Mouse (Mus musculus): ENCODE measurements around the gene Slain2.
"Not testable (repeated sequence)": the region's sequence is repeated elsewhere in the genome, so short reads cannot be mapped to it uniquely, and the experiment has no call there.

Gene Slain2

DNA sequence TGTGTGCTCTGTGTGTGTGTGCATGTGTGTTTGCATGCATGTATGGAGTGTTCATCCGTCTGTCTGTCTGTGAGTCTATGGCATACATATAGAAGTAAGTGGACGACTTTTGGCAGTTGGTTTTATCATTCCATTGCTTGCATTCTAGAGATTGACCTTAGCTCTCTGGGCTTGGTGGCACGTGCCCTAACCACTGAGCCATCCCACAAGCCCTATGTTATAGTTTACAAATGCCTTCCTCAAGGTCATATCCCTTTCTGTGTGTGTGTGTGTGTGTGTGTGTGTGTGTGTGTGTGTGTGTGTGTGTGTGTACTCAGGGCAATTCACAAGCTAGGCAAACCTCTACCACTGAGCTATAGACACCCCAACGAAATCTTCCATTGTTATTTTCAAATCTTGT lies 12.2 kb upstream of the Slain2 start:
- no peak for DNase-seq (ENCODE audit: low spot score)

DNA sequence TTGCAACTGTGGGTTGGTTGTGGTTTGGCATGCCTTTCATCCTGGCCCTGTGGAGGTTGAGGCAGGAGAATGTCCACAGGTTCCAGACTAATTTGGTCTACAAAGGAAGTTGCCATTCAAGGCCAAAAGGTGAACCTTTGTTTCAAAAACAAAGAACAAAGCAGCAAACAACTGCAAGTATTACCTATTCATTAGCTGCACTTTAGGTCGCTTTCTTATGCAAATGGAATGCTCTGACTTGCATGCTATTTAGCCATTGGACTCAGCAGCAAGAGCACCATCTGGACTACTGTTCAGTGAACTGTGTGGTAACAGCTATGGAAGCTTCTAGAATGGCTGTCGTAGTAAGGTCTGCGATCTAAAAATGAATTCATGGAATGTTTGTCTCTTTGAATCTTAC lies 11.8 kb upstream of the Slain2 start:
- DNase-seq (ENCODE audit: low spot score): no peak

DNA sequence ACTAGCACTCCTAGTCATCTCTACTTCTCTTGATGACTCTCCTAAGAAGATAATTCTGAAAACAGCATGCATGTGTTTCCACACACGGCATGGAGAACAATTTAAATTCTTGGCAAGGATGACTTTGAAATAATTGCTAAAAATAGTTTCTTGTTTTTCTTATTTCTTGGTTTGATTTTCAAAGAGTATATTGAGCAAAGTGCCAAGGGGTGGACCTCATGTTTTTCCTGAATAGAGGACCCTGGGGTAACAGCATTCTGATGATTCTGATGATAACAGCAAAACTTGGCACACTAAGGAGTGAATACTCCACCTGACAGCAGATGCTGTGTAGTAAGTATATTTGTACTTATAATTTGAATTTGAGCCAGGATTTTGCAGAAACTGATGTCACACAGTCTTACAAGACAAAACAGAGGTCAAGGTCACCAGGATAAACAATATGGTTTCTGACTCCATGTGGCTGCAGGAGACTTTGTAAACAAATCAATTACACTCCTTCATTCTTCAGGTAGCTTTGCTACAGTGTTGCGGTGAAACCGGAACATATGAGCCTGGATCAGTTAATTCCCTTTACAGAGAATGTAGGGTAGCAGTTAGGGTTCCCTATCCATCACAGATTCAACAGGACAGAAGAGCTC lies 11.1 kb upstream of the Slain2 start:
- DNase-seq (ENCODE audit: low spot score): no peak

DNA sequence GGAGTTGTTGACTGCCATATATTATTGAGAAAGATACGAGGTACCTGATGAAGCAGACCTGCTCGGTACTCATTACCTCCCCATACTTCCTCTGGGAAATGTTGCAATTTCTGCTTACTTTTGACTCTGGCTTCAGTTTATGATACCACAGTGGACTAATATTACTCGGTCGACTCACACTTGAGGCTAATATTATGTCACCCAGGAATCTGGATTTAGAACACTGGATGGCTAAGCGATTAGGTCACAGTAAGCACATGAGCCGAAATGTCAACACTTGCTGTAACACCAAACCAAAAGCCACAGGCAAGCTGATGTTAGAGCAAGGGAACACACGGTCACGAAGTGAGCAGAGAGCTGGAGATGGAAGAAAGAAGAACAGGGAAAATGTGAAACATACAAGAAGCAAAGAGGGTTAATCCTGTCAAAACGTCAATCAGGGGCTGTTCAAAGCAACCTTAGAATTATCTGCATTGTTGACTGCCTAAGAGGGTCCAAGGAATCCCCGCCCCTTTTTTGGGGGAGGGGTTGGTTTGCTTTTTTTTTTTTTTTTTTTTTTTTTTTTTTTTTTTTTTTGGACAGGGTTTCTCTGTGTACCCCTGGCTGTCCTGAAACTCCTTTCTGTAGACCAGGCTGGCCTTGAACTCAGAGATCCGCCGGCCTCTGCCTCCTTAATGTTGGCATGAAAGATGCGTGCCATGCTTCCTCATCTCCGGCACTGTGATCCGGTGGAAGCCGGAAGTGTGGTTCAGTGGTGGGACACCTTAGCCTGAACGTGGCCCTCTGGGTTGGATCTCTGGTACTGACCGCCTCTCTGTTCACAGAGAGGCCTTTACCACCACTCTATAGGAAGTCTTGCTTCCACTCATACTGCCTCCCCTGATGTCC lies 9.0 kb upstream of the Slain2 start:
- no peak for DNase-seq (ENCODE audit: low spot score)

DNA sequence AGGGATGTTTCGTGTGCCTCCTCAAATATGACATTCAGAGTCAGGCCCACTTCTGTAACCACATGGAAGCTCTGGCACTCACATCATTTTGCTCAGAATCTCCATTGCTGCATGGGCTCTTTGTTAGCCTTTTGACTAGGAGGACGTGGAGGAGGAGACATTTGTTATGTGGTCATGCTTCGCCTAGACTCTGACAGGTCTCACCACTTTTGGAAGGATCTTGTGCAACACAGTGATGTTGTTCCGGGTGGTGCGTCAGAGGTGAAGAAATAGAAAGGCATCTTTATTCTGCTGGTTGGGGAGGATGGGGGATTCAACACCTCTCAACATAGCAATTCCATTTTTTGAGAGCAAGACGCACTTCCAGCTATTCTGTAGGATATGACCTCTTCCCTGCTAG lies 6.7 kb upstream of the Slain2 start:
- no peak for DNase-seq (ENCODE audit: low spot score)

DNA sequence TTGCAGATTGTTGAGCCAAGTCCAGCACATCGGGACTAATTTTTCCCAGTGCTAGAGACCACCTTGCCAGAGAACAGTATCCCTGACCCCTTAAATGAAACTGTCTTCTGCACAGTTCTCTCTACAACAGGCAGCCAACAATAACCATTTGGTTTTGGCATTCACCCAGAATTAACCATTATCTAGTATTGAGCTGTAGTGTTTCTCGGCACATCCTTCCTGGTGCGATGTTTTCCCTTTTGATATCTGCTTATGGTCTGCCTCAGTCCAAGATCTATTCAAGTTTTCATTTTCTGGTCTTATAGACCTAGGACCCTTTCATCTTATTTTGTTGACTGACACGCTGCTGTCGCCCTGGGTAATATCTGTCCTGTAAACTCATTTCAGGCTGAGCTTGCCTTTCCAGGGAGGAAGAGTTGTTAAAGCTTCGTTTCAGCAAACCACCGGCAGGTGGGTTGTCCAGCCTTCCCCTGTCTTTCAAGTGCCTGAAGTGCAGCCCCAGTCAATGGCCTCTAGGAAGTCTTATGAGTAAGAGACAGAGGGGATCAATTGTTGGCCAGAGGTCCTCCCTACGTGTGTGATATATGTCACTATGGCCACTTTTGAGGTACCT lies 5.7 kb upstream of the Slain2 start:
- no peak for DNase-seq (ENCODE audit: low spot score)

DNA sequence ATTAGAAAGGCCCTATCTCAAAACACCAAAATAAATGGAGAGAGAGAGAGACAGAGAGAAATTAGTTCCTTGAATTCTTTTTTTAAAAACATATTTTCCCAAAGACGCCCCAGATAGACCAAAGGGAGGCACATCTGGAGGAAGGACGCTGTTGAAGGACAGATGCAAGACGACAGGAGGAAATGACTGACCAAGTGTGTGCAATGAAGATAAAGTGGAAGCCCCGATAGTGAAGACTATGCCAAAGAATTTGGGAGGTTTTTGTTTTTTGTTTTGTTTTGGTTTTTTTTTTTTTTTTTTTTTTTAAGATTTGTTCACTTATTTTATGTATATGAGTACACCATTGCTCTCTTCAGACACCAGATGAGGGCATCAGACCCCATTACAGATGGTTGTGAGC lies 4.7 kb upstream of the Slain2 start:
- DNase-seq (ENCODE audit: low spot score): no peak

DNA sequence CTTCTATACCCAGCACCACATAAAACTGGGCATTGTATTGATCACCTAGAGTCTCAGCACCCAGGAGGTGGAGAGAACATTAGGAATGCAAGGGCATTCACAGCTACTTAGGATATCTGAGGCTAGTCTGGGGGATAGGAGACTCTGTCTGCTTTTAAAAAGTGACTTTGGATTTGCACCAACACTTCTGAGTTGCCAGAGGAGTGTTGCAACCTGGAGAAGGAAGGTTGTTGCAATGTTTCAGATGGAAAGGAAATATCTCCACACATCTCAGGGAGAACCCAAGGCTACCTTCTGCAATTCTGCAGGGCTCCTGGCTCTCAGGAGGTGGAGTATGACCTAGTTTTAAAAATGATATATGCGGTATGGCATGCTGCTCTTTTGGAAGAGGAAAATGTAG lies 3.7 kb upstream of the Slain2 start:
- DNase-seq (ENCODE audit: low spot score): peak; percentile 5

DNA sequence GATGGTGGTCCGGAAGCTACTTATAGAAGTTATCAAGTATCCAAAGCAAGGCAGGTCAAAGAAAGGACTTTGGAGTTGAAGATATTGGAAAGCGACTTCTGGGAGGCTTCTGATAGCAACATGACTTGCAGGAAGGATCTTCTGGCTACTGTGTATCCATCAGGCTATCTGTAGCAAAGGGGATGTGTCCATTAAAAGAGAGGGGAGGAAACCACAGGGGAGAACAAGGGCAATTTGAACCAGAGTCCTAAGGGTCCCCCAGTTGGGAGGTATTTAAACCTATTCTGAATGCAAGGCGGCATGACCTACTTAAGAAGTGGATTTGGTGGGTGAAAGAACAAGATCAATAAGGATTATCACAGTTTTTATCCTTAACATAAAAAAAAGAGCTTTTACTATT lies 2.8 kb upstream of the Slain2 start:
- no peak for DNase-seq (ENCODE audit: low spot score)

DNA sequence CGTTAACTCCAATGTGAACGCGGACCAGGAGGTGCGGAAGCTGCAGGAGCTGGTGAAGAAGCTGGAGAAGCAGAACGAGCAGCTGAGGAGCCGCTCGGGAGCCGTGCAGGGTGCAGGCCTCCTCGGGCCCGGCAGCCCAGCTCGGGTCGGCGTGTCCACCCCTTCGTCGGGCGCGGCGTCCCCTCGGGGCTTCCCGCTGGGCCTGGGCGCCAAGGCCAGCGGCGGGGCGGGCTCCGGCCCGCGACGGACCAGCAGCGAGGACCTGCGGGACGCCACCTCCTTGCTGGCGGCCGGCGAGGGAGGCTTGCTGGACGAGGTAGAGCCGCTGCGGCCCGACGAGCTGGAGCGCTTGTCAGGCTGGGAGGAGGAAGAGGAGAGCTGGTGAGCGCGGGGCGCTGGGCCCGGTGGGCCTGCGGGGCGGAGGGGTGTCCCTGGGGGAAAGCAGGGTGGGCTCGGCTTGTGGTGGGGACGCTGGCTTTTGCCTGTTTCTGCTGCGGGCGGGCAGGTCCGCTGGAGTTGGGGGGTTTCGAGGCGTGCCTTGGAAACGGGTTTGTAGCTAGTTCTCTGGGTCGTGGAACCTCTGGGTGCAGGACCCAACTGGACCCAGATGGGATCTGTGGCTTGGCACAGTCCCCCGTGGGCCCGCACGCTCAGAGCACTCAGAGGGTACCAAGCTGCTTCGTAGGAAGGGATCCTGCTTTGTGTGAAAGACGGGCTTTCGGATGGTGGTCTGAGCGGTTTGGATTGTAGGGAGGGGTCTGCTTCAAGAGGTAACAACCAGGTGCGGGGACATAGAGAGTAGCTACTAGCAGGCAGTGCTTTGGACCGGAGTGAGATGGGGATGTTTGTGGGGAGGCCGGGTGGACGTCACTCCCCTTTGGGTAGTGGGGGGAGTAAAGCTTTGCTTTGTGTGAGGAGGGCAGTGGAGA lies 793 bp downstream of the Slain2 start:
- peak; percentile 42 for DNase-seq (ENCODE audit: low spot score)

DNA sequence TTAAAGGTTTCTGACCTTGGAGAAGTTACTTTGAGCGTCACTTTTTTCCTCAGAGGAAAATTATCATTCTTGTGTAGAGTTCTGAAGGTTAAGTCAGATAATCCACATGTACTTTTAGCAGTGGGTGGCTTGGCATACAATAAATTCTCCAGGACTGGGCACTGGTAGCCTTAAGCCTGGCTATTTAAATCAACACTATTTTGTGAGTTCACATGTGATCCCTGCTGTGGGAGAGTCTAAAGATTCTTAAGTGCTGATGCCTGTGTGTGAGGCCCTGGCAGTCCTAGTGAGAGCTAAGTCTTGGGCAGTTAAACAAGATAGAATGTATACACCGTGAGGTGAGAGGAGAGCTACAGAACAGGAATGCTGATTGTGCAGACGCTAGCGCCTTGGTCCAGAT lies 1.9 kb downstream of the Slain2 start:
- no peak for DNase-seq (ENCODE audit: low spot score)

DNA sequence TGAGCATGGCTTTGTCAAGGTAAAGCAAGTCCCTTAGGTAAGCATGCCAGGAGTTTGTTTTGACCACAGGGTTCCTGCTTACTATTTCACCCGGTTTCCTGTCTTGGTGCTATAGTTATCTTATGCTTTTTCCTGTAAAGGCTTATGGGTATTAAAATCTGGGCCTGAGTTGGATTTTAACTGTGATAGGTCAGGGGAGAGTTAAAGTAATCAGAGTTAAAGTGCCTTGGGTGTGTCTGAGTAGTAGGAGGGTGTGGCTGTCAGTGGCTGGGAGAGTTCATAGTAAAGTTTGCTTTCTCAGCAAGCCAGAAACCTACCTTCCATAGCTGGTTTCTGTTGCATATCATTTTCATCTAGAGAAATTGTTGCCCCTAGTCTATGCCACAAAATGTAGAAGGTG lies 2.7 kb downstream of the Slain2 start:
- DNase-seq (ENCODE audit: low spot score): no peak

DNA sequence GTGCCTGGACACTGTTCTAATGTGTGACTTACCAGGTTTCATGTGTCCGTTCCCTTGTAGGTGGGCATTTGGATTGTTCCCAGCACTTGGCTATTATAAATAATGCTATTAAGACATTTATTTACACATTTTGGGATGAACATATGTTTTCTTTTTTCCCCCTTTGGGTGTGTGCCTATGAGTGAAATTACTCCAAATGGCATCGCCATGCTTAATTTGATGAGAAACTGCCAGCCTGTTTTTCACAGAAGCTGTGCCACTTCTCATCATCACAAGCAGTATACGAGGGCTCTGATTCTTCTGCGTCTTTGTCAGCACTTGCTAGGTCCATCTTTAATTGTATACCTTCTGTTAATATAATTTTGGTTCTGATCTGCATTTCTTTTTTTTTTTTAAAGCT lies 6.3 kb downstream of the Slain2 start:
- DNase-seq (ENCODE audit: low spot score): no peak

DNA sequence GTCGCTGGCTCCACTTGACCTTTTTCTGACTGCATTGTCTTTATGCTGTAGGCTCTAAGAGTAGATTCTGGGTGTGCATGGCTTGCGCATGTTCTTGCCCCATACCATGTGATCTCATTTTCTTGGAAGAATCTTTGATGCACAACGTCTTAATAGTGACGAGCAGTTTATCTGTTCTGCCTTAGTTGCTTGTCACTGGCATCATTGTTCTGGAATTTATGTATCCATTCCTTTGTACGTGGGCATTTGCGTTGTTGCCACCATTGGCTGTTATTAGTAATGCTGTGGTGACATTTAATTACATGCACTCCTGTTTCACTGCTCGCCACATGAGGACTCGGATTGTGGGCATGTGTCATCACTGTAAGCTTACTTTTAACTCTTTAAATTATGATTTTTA lies 7.1 kb downstream of the Slain2 start:
- no peak for DNase-seq (ENCODE audit: low spot score)

DNA sequence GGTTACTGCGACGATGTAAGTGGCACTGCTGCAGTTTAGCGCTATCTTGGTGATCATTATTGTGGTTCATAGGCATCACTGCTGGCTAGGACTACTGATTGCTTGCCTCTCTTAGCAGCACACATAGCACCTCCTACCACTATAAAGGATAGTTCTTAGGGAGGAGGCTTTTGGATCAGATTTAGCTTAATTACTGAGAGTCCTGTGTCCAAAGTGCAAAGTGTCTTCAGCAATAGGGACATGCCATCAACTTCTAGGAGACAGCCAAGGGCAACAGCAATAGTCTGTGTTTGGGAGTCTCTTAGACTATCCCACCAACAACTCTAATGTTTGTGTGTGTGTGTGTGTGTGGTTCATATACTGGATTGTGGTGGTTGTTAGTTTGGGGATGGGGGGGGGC lies 8.7 kb downstream of the Slain2 start:
- no peak for DNase-seq (ENCODE audit: low spot score)

DNA sequence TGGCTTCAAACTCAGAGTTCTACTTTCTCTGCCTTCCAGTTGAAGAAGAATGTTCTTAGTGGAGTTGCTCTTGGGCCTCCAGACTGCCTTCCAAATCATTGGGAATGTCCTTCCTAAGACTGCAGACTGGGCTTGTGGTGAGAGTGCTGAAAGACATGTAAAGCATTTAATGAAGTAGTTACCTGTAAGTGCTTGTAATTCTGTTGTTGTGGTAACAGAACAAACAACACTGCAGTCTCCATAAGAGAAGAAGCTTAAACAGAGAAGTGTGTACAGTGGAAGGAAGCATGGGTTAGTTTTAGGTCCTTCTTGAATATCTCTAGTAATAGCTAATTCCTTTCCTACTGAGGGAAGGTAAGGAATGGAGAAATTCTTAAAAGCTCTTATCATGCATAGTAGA lies 13.0 kb downstream of the Slain2 start:
- DNase-seq (ENCODE audit: low spot score): no peak

DNA sequence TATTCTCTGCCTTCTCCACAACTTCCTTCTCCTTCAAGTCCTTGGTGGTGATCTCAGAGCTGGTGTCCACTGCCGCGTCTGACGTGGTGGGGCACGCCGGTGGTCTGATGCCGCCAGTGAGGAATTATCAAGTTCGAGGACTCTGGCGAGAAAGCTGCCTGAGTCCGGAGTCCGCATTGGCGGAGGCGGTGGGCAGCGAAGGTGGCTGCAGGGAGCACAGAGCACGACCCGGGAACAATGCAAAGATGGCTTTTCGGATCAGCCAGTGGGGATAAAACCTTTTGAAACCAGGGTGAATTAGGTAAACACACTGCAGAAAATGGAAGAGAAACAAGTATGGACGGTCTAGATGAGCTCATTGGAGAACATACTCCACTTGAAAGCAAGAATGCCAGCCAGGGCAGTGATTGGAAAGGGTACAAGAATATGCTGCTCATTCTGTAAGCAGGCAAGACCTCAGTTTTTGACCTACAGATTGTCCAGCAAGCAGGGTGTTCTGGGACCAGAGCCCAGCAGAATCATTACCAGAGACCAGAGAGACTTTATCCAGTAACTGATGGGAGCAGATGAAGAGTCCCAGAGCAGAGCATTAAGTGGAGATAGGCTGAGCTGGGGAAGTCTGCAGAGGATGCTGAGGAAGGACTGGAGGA lies 19.0 kb downstream of the Slain2 start:
- DNase-seq (ENCODE audit: low spot score): no peak

DNA sequence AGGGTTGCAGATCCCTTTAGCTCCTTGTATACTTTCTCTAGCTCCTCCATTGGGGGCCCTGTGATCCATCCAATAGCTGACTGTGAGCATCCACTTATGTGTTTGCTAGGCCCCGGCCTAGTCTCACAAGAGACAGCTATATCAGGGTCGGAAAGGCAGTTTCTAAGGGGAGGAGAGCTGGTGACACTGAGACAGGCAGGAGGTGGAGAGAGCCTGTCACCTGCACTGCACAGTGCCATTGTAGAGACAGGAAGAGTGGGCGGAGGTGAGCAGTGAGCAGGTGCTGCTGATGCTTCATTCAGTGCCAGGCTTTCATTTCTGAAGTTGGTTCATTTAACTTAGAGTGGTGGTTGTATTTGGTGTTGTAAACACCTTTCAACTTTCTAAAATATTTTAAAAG lies 24.3 kb downstream of the Slain2 start:
- not testable (repeated sequence) for DNase-seq (ENCODE audit: low spot score)

DNA sequence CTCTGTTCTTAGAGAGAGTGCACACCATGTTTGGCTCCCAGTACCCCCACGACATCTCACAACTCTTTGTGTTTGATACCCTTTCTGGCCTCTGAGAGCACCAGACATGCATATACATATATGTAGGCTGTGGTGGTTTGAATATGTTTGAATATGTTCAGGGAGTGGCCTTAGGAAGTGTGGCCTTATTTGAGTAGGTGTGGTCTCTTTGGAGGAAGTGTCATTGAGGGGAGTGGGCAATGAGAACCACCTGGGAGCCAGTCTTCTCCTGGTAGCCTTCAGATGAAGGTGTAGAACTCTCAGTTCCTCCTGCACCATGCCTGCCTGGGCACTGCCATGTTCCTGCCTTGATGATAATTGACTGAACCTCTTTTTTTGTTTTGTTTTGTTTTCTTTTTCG lies 25.2 kb downstream of the Slain2 start:
- no peak for DNase-seq (ENCODE audit: low spot score)

DNA sequence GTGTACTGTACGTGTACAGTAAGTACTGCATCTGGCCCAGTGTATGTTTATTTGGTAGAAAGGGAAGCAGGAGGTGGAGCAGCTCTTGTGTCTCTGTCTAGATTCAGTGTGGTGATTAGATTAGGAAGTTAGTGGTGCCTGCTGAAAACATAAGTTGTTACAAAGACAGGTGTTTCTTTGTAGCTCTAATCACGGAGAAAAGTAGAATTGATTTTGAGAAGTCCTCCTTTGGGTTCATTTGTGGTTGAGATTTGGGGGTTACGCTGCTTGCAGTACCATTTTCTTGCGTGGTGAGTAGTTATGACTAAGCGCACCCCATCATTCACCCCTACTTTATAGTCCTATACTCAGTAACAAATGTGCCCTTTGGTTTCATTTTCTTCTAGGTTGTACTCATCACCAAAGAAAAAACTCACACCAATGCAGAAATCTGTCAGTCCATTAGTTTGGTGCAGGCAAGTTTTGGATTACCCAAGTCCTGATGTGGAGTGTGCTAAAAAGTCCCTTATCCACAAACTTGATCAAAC lies 26.9 kb downstream of the Slain2 start:
- no peak for DNase-seq (ENCODE audit: low spot score)

DNA sequence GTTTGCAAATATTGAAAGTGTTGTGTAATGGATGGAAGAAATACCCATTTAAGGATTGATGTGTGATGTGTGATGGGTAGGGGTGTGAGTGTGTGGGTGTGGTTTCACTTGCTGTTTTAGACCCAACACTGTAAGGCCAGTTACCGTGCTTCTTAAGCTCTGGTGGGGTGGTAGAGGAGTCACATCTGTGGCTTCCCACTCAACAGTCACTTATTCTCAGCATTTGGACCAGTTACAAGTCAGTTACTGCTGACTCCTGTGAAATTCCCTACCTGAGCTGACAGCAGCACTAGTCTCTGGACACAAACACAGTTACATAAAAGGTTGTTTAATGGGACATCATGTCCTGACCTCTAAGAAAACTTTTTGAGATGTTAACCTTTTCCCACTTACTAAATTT lies 34.0 kb downstream of the Slain2 start:
- DNase-seq (ENCODE audit: low spot score): no peak

DNA sequence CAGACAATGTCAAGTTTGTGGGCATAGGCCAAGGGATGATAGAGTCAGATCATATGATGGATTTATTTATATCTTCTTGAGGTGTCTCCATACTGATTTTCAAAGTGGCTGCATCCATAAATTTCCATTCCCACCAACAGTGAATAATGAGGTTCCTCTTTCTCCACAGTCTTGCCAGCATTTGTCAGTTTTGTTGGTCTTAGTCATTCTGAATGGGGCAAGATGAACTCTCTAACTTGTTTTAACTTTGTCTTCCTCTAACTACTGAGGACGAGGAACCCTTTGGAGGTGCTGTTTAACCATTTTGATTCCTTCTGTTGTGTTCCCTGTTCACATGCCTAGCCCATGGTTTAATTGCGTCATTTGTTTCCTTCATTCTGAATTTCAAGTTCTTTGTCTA lies 36.1 kb downstream of the Slain2 start:
- DNase-seq (ENCODE audit: low spot score): no peak
